Mouse (Mus musculus) urinary bladder, adult 18-20 months (tissue): ENCODE results near the gene Acsl1.
"Not testable (repeated sequence)": the region's sequence is repeated elsewhere in the genome, so short reads cannot be mapped to it uniquely, and the experiment has no call there.

Experiments used
- DNase-seq, 2 experiments: peaks; one replicate each; pipeline ENCODE4 v3.0.0; 2022; ENCODE audit warnings: low spot score in 2 of 2, mixed read lengths in 2 of 2

Acsl1 gene

DNA sequence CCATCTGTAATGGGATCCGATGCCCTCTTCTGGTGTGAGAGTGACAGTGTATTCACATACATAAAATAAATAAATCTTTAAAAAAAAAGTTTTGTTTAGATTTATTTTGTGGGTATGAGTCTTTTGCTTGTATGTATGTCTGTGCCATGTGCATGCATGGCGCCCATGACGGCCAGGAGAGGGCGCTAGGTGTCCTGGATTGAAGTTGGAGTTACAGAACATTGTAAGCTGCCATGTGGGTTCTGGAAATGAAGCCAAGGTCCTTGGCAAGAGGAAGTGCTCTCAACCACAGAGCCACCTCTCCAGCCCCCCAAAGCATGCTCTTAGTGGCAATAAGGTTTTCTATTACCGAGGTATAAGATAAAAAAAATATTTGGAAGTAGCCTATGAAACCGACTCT lies 88.6 kb downstream of the Acsl1 start:
- no peak for DNase-seq

DNA sequence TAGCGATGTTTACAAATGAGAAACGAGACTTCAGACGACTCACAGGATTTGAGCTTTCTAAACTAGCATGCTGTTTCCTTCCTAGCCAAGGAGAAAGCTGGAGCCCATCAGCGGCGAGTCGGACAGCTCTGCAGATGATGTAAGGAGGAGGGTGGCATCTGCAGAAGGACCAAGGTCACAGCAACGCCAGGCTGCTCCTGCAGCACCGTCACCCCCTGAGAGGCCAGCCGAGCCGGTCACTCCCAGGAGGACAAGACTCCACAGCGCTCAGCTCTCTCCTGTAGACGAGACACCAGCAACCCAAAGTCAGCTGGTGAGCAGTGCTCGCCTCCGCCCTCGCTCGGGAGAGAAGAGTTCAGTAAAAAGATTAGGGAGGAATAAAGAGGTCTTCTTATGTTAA lies 91.5 kb downstream of the Acsl1 start:
- no peak for DNase-seq

DNA sequence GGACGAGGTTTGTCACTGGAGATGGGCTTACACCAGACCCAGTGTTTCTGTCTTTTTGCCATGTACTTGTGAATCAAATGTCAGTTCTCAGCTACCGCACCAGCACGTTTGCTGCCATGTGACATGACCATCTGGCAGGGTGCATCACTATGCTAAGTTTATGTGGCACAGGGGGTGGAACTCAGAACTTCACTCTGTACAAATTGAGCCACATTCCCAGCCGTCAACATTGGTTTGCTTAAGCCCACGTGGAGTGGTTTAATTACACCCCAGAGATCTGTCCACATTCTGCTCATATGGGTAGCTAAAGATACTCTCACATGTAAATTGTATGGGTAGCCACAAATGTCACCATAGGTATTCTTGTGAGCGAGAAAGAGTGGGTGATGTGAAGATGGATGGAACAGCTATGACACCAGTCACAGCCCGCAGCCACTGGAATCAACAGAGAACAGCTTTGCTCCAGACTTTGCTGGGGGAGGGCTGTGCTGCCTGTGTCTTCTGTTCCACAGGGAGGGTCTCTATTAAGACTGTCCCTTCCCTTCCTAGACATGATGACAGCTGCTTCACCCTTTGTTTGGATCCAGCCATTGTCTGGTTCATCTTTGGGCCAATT lies 96.2 kb downstream of the Acsl1 start:
- DNase-seq = no peak

GRCm38 (mm10) chr8:46567946-46568345 lies 97.1 kb downstream of the Acsl1 start:
- DNase-seq = no peak

DNA sequence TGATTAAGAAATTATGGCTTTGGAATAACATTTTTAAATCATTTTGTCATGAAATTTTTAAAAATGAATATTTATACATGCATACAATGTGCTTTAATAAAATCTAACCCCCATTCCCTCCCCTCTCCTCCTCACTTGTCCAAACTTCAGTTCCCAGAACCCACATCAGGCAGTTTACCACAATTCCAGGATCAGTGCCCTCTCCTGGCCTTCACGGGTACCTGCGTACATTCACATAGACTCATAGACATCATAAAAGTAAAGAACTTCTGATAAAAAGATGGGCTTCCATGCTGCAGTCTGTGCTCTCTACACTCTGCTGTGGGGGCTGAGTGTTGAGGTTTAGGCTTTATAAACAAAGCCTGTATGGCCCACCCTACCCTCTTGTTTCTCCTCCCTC lies 98.1 kb downstream of the Acsl1 start:
- no peak for DNase-seq

GRCm38 (mm10) chr8:46569659-46570441 lies 99.0 kb downstream of the Acsl1 start:
- no peak for DNase-seq

GRCm38 (mm10) chr8:46570673-46571072 lies 99.8 kb downstream of the Acsl1 start:
- DNase-seq = no peak

DNA sequence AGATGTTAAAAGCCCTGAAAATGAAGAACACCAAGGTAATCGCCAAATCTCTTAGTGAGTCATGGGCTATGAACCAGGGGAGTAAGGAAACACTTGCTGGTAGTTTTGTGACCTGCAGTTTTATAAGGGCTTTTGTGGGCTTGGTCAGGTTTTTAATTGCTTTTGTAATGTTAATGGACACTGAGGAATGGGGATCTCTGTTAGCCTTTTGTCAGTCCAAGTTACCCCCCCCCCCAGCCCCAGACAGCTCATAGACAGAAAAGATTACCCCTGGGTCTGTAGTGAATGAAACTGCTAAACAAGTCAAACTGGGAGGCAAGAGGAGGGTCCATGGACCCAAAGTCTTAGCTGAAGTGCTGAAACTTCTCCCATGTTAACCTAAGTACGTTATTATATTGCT lies 102.6 kb downstream of the Acsl1 start:
- no peak for DNase-seq

- no peak for DNase-seq
Observed at GRCm38 (mm10) chr8:46573964-46574363, 103.1 kb downstream of the Acsl1 start.

DNA sequence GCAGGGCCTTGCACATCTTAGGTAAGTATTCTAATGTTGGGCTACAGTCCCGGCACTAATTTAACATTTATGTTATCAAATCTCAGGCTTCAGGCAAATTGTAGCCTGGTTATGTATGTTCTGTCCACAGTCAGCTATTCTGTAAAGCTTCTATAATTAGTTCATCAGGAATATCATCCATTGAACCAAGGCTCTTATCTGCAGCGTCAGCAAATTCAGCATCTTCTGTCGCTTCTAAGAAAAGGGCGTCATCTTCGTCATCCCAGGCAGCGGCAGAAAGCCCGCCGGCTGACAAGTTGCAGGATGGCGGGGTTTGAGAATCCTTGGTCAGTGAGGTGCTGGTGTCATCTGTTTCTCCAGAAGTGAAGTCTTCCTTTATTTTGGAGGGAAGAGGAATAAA lies 108.0 kb downstream of the Acsl1 start:
- DNase-seq = no peak

DNA sequence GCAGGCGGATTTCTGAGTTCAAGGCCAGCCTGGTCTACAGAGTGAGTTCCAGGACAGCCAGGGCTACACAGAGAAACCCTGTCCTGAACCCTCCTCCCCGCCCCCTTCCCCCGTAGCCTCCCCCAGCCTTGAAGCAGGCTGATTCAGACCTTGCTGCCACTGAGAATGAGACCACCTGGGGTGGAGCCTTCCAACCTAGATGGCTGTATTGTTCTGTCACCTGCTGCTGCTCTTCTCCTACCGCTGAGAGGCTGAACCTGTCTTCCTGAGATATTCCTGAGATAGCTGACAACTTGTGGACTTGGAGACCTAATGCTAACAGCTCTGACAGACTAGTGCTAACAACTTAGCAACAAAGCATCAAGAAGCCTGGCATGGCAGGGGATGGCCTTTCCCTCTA lies 113.5 kb downstream of the Acsl1 start:
- not testable (repeated sequence) for DNase-seq

DNA sequence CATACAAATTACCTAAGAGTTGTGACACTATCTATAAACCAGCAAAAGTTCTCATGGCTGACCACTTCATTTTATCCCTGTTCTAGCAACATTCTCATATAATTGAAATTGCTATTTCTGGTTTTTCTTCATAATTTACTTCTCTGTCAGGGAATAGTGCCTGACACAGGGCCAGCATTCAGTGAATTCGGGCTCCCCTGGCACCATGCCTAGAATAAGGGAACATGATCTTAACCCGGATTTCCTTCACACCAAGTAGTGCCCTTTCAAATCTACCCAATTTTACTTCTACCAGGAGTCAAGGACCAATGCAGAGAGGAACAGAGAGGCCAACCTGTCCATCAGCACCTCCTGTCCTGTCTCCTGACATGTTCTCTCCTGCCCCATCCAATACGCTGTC lies 114.7 kb downstream of the Acsl1 start:
- no peak for DNase-seq
